Mouse (Mus musculus) adrenal gland, postnatal 14 days (tissue): ENCODE measurements around the gene Nav2. TPM values are rescaled to one million over a fixed set of nuclear protein-coding genes. Genes with fewer than 3 reads are reported as not detected.

Experiments
- DNase-seq: peaks from one replicate; pipeline ENCODE4 v3.0.0; 2021; ENCODE audit warnings: mixed read lengths
- long read RNA-seq, 2 experiments: library from polyadenylated mRNA; stranded (forward); transcript quantifications; one replicate each; pipeline ENCODE4 v2.0.0; 2021
- total RNA-seq: library from RNA; stranded (reverse); gene quantifications from 2 replicates; pipeline ENCODE4 v1.2.3, GENCODE M21; 2021

Nav2 gene
- total RNA-seq = 13.0 and 14.2 TPM in 2 replicates
- long read RNA-seq, experiment 1, partial matches to known transcripts = 0 of 1 reads
- long read RNA-seq, experiment 1, other reads (novel, unspliced or antisense) = 1 of 1 reads
- long read RNA-seq, experiment 2, partial matches to known transcripts = 0 of 1 reads
- long read RNA-seq, experiment 2, other reads (novel, unspliced or antisense) = 1 of 1 reads

GRCm38 (mm10) chr7:48908521-48909341 lies at the start of gene Nav2:
Gene Nav2 (plus strand): TSS chr7:48908716.
- DNase-seq = no peak

- DNase-seq = no peak
These were observed 49.2 kb upstream of the Nav2 start for GRCm38 (mm10) chr7:48859362-48859761.

DNA sequence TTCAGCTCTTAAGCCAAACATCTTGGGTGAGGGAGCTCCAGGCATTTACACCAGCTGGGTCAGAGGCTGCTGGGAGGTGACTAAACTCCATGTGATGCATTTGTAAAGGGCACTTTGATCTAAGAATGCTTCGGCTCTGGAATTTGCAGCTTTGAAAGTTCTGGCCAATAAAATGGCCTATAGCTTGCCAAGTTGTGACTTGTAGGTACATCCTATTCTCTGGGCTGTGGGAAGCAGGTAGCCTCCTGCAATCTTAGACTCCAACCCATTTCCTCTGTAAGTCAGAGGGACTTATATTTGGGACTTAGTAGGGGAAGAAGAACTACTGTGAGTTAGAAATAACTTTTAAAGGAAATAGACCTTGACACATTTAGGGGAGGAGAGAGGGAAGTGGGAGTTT lies 47.6 kb upstream of the Nav2 start:
- DNase-seq = no peak

DNA sequence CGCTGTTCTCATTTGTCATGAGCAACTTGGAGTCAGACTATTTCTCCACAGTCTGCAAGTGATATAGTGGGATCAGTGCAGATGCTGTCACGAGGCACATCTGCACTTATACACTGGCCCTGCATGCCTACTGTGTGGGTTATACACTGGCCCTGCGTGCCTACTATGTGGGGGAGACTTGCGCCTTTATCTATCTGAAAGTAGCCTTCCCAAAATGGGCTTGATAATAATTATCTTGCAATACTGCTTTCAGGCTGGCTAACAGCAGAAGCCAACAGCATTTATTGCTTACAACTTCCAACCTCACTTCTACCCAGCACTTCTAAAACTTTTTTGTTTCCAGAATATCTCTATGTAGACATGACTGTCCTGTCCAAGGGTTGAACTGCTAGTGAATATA lies 46.7 kb upstream of the Nav2 start:
- DNase-seq = no peak

- no peak for DNase-seq
These were observed 44.3 kb upstream of the Nav2 start for GRCm38 (mm10) chr7:48864199-48864598.

DNA sequence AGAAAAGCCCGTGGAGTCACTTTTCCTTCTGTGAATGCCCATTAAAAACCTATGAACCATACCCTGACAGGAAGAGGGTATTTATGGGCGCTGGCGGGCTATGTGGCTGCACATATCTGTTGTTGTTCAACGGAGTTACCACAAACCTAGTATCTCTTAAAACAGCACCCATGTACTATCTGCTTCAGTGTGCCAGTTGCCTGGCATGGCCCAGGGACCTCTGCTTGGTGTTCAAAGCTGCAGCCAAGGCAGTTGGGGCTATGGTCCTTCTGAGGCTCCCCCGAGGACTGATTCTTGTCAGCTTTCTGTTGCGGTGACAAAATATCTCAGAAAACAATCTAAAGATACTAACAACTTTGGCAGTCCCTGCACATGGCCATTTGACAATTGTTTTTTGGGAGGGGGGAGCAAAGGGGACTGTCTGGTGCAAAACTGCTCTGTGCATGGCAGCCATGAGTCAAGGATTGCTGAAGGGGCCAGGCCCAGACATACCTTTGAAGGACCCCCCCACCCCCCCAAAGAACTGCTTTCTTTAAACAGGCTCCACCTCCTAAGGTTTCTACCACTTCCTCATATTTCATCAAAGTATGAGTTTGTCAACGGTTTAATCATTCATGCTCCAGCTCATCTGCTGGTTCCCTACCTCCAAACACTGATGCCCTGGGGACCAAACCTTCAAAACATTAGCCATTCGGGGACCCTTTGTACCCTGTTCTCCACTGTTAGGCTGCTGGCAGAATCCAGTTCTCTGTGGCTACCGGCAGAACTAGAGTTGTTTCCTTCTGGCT lies 43.7 kb upstream of the Nav2 start:
- DNase-seq = no peak

GRCm38 (mm10) chr7:48867576-48867975 lies 40.9 kb upstream of the Nav2 start:
- peak; percentile 17 for DNase-seq

- DNase-seq = no peak
These were observed 38.4 kb upstream of the Nav2 start for GRCm38 (mm10) chr7:48870144-48870543.

- no peak for DNase-seq
These were observed 37.8 kb upstream of the Nav2 start for GRCm38 (mm10) chr7:48870579-48871180.

DNA sequence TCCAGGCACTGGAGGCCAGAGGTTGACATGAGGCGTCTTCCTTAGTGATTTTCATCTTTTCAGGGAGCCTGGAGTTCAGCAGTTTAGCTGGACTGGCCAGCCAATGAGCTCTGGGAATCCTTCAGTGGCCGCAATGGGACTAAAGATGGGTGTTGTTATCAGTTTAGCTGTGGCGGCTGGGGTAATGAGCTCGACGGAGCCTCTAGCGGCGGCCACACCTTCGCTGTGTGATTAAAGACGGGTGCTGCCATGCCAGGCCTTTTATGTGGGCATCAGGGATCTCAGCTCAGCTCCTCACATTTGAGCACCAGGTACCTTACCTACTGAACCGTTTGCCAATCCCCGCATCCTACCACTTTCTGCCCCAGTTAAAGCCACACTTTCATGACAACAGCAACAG lies 37.2 kb upstream of the Nav2 start:
- DNase-seq = no peak

DNA sequence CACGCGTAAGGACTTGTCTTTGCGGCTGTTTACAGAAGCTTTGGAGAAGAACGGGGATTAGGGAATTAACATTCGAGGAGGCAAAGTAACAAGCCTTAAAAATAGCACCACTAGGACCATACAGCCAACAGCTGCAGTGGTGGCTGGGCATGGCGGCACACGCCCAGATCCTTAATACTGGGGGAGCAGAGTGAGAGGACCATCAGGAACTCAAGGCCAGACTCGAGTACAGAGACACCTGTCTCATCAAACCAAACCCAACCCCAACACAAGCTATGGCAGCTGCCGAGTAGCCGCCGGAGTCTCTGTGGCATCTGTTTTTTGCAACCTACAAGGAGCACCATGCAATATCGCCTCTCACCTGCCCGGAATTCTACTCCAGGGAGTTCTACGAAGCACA lies 33.4 kb upstream of the Nav2 start:
- no peak for DNase-seq

DNA sequence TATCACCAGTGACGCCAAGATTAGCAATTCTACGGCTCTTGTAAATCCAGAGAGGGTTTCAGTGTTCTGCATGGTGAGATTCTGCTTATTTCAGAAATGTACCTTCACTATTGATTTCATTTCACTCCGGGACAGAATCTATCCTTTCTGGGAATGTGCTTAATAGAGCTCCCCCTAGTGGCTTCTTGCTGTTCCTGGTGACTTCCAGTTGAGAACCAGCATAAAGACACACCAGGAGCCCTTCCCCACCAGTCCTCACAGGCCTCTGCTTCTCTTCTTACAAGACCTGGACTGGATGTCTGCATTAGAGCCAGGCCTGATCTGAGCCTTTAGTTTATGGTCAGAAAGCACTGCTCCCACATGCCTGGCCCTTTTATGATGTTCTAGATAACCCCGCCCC lies 32.0 kb upstream of the Nav2 start:
- DNase-seq = peak; percentile 57

DNA sequence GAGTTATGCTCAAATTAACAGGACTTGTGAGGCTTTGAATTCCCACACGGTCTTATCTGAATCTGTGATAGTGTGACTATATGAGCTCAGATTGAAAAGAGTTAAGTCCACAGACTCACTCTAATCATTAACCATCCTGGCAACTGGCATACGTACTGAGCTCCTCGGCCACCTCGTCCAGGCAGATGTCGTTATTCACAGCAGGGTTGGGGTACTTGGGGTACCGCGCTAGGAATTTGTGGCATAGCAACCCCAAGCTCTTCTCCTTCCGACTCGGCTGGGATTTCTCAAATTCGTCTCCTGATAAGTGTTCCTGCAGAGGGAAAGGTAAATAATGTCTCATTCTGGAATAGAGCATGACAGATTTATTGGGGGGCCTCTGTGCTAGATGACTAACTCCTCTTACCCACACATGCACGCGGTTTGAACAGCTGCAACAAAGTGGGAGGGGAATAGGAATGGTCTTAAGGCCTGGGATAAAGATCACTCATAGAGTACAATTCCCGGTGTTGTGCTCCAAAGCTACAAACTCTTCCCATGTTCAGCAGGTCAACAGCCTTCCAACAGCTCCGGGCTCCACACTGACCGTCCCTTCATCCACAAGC lies 30.6 kb upstream of the Nav2 start:
- DNase-seq = no peak

DNA sequence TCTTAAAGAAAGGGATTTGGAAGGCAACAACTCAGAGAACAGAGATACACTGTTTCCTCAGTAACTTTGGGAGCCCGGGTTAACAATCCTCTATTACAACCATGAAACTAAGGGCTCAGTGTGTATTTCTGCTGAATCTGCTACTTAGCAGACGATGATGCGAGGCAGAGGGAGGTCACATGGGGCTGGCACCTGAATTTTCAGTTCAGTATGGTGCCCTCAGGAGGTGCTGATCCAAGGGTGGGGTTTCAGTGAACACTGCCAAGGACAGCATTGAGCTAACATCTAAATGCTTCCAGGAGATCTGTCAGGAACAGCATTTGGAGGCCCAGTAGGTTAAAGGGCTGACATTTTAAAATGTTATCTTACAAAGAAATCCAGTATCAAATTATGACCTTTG lies 28.9 kb upstream of the Nav2 start:
- DNase-seq = no peak

GRCm38 (mm10) chr7:48880591-48881481 lies 27.7 kb upstream of the Nav2 start:
- DNase-seq = peak; percentile 99

DNA sequence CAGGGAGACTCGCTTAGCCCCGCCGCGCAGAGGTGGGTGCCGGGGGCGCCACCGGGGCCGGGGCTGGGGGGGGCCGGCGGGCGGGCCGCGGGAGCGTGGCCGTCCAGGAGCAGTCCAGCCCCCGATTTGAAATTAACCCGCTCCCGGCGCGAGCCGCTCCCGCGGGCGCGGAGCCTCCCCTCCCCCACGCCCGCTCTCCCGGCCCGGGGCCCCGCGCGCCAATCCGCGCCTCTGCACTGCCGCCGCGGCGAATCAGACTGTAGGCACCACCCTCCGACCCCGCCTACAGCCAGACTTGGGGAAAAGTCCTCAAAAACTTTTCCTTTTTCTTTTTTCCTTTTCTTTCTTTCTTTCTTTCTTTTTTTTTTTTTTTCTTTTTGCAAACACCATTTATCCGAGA lies 27.0 kb upstream of the Nav2 start, which contains the start of gene E2f8:
TSS of gene E2f8 (minus strand) at position 111 of the 400 bp plus-strand sequence.
- DNase-seq = peak; percentile 91

GRCm38 (mm10) chr7:48881971-48882609 lies 26.4 kb upstream of the Nav2 start:
- no peak for DNase-seq

GRCm38 (mm10) chr7:48883525-48884265 lies 24.8 kb upstream of the Nav2 start:
- no peak for DNase-seq

GRCm38 (mm10) chr7:48884266-48884611 lies 24.3 kb upstream of the Nav2 start:
- DNase-seq = no peak

GRCm38 (mm10) chr7:48887973-48888372 lies 20.5 kb upstream of the Nav2 start:
- DNase-seq = no peak
